In the genomic region with DNA sequence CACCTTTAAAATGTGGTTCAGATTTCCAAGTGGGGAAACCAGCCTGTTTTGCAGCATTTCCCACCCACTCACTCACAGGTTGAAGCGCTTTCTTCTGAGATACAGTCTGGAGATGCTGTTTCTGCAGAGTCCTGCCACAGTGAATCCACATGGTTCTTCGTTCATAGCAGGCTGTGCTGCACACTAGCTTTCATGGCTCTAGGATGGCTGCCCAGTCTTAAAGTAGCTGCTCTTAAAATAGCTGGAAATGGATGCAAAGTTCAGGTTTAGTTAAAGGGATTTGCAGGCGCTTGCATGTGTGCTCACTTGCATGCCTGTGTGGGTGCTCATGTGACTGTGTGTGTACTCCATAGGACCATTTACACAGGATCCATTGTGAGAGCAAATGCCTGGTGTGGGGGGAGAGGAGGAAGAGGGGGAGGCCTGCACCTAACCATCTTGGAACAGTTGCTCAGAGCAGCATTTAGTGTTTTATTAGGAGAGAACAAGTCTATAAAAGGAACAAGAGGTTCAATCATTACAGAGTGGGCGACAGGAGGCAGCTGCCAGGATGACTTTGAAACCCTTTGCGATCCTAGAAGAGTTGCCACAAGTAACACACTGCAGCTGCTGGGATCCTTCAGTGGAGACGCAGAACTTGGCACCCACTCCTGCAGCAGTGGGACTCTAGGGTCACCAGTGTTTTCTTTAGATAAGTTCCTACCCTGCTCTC, we compare ENCODE assay signal across 9 mouse cellular contexts.
A peak's percentile ranks its signal among the peaks of the same experiment; 100 is the strongest.
DNase-seq lines count a peak whose midpoint lies in the region; ATAC-seq lines count a peak whose summit lies in the region.
"Had no signal": no experiment of that assay in that cellular context is flagged by ENCODE, and none has a peak within 500 bp of the region (broad histone marks: within the 10 kb centered on the region; RNA-seq: fewer than 3 reads in every experiment).

No protein-coding gene starts in this region.

- H3K36me3 ChIP-seq in kidney, embryonic 15.5 days = no peaks in the 10 kb centered on the region
- H3K36me3 ChIP-seq in embryonic facial prominence, embryonic 13.5 days = no peaks in the 10 kb centered on the region
- H3K36me3 ChIP-seq: forebrain, embryonic 10.5 days had no signal

- H3K9me3 ChIP-seq in kidney, embryonic 15.5 days (replicated peaks) = no peaks in the 10 kb centered on the region
- no peaks in the 10 kb centered on the region for H3K9me3 ChIP-seq in embryonic facial prominence, embryonic 13.5 days
- H3K9me3 ChIP-seq: forebrain, embryonic 10.5 days had no signal

- no peak for DNase-seq in kidney, postnatal 36 days
- peak; percentile 23 to 45 for DNase-seq in layer of hippocampus, adult 8-10 months (ENCODE audit: low spot score in 2 of 2)
- DNase-seq in lung, postnatal 4 days = peak; percentile 61 to 86
- no peak for DNase-seq in thymus, postnatal 36 days
- no peak for DNase-seq in ovary, postnatal 14 days (ENCODE audit: low spot score)
- no peak for DNase-seq in cerebellum, adult 9-11 months

- ATAC-seq in kidney, embryonic 15.5 days (replicated peaks; ENCODE audit: low FRiP score) = peak; percentile 39; the same call in 1 of the 2 replicates
- no peak for ATAC-seq in embryonic facial prominence, embryonic 13.5 days (ENCODE audit: insufficient number of reproducible peaks, insufficient read depth, low FRiP score, low TSS enrichment, low read depth)

- WGBS in kidney, embryonic 15.5 days = 36% methylated on average over 6 of the region's 6 CpGs
- WGBS in embryonic facial prominence, embryonic 13.5 days = 46% methylated on average over 6 of the region's 6 CpGs

- peaks cover 53% of the 10 kb centered on the region for H3K4me1 ChIP-seq in kidney, embryonic 15.5 days
- H3K4me1 ChIP-seq in embryonic facial prominence, embryonic 13.5 days = peaks cover 60% of the 10 kb centered on the region

- no peak overlapping the region for H3K4me3 ChIP-seq in kidney, embryonic 15.5 days (replicated peaks)
- no peak overlapping the region for H3K4me3 ChIP-seq in embryonic facial prominence, embryonic 13.5 days
- H3K4me3 ChIP-seq: forebrain, embryonic 10.5 days had no signal

- H3K27ac ChIP-seq in kidney, embryonic 15.5 days = peak overlapping the region; percentile 67
- peak overlapping the region; percentile 2; the same call in 1 of the 2 replicates for H3K27ac ChIP-seq in embryonic facial prominence, embryonic 13.5 days
- H3K27ac ChIP-seq: forebrain, embryonic 10.5 days had no signal

- H3K4me2 ChIP-seq in kidney, embryonic 15.5 days = no peak overlapping the region
- no peak overlapping the region for H3K4me2 ChIP-seq in embryonic facial prominence, embryonic 13.5 days

- no peaks in the 10 kb centered on the region for H3K27me3 ChIP-seq in kidney, embryonic 15.5 days
- H3K27me3 ChIP-seq in embryonic facial prominence, embryonic 13.5 days = 0 out of 2 replicates have a peak, but pooled peaks cover 5% of the 10 kb centered on the region

- H3K9ac ChIP-seq in kidney, embryonic 15.5 days = no peak overlapping the region
- no peak overlapping the region for H3K9ac ChIP-seq in embryonic facial prominence, embryonic 13.5 days

Comparison
In these comparisons a context has a peak if more than half of its experiments do, and no peak if none do; other contexts are left out.
1. DNase-seq: peak in layer of hippocampus, adult 8-10 months (2 of 2) and lung, postnatal 4 days (2 of 2); none in kidney, postnatal 36 days (0 of 2), thymus, postnatal 36 days (0 of 2), ovary, postnatal 14 days (single experiment) and cerebellum, adult 9-11 months (single experiment).